Comparison of ENCODE assay signal across 7 mouse cellular contexts in the genomic region with DNA sequence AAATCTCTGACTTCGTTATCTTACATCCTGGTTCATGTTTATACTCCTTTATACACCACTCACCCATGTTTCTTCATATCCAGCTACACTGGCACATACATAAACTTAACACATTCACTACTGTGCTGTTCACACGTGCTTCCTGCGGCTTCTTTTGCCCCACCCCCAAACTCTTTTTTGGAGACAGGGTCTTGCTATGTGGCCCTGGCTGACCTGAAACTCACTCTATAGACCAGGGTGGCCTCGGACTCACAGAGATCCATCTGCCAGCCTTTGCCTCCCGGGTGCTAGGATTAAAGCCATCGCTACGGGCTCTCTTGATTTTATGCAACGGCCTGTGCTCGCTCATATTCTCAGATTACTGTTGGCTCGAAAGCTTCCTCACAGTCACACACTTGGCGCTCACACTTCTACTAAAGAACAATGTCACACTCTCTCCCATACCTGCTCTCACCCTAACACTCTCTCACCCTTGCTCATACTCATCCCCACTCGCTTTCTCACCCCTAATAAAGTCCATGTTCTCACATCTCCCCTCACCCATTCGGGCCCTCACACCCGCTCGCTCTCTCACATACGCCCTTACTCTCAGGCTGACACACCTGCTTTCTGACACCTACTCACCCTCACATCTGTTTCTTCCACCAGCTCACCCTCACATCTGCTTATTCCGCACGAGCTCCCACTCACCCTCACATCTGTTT. TPM values are rescaled to one million over a fixed set of nuclear protein-coding genes. Genes with fewer than 3 reads are reported as not detected.
A peak's percentile ranks its signal among the peaks of the same experiment; 100 is the strongest.
DNase-seq lines count a peak whose midpoint lies in the region; ATAC-seq and TF ChIP-seq lines count a peak whose summit lies in the region.

No protein-coding gene starts in this region.

- H3K9me3 ChIP-seq in MEL (replicated peaks; ENCODE audit: insufficient read depth, low read length): no peaks in the 10 kb centered on the region
- H3K9me3 ChIP-seq in embryonic facial prominence, embryonic 14.5 days (ENCODE audit: control insufficient read depth, low read length): no peaks in the 10 kb centered on the region
- H3K9me3 ChIP-seq in kidney, embryonic 16.5 days (ENCODE audit: low read length): no peaks in the 10 kb centered on the region

- TF ChIP-seq RAD21 in MEL (IDR thresholded peaks at IDR 0.05; ENCODE audit: low read depth, low read length): no peak

- peak overlapping the region; percentile 82 for H3K4me2 ChIP-seq in embryonic facial prominence, embryonic 14.5 days (ENCODE audit: low read depth, low read length)
- H3K4me2 ChIP-seq in kidney, embryonic 16.5 days (replicated peaks; ENCODE audit: low read depth, low read length): peak overlapping the region; percentile 81
- peak overlapping the region; percentile 77 for H3K4me2 ChIP-seq in myocyte (ENCODE audit: low read depth)

- intact Hi-C loops in gastrocnemius, postnatal 36 days (cut with DNase I): no loop called here

- H3K9ac ChIP-seq in MEL (ENCODE audit: control insufficient read depth, low read depth, low read length, poor library complexity, severe bottlenecking): peak overlapping the region; percentile 83
- H3K9ac ChIP-seq in embryonic facial prominence, embryonic 14.5 days (ENCODE audit: low read depth, low read length): peak overlapping the region; percentile 78
- peak overlapping the region; percentile 79 for H3K9ac ChIP-seq in kidney, embryonic 16.5 days (replicated peaks; ENCODE audit: low read length)

- peak overlapping the region; percentile 85 for H3K4me3 ChIP-seq in layer of hippocampus, adult 2 months
- peak overlapping the region; percentile 86 to 87 for H3K4me3 ChIP-seq in MEL (ENCODE audit: control insufficient read depth in 1 of 2, insufficient read depth in 1 of 2, low read depth in 2 of 2, low read length in 2 of 2)
- peak overlapping the region; percentile 60 for H3K4me3 ChIP-seq in embryonic facial prominence, embryonic 14.5 days (ENCODE audit: low read depth, low read length)
- peak overlapping the region; percentile 83 for H3K4me3 ChIP-seq in kidney, embryonic 16.5 days (ENCODE audit: low read length)
- peak overlapping the region; percentile 89 for H3K4me3 ChIP-seq in myocyte

- H3K27ac ChIP-seq in layer of hippocampus, adult 2 months: peak overlapping the region; percentile 95
- H3K27ac ChIP-seq in MEL (ENCODE audit: control insufficient read depth, low read depth, low read length): peak overlapping the region; percentile 56
- peak overlapping the region; percentile 52 for H3K27ac ChIP-seq in embryonic facial prominence, embryonic 14.5 days (replicated peaks; ENCODE audit: low read depth, low read length)
- peak overlapping the region; percentile 73 for H3K27ac ChIP-seq in kidney, embryonic 16.5 days (ENCODE audit: low read length)

- no peak for DNase-seq in layer of hippocampus, adult 2 months (ENCODE audit: low spot score in 2 of 2)
- DNase-seq in layer of hippocampus, adult 11-12 months (ENCODE audit: low spot score): no peak
- DNase-seq in MEL (ENCODE audit: low read depth, low spot score): peak; percentile 49
- no peak for DNase-seq in embryonic facial prominence, embryonic 14.5 days (ENCODE audit: low spot score)
- no peak for DNase-seq in gastrocnemius, postnatal 36 days

- H3K36me3 ChIP-seq in MEL (ENCODE audit: control insufficient read depth in 1 of 2, insufficient read depth in 2 of 2, low read length in 2 of 2): peaks cover 0 to 13% of the 10 kb centered on the region in 2 experiments; a peak in 2 of 4 replicates
- no peaks in the 10 kb centered on the region for H3K36me3 ChIP-seq in embryonic facial prominence, embryonic 14.5 days (ENCODE audit: control insufficient read depth, insufficient read depth, low read length)
- no peaks in the 10 kb centered on the region for H3K36me3 ChIP-seq in kidney, embryonic 16.5 days (ENCODE audit: insufficient read depth, low read length)
- no peaks in the 10 kb centered on the region for H3K36me3 ChIP-seq in myocyte (ENCODE audit: control insufficient read depth, insufficient read depth)

- H3ac ChIP-seq in myocyte (ENCODE audit: control insufficient read depth, insufficient read length): peak overlapping the region; percentile 70

- H3K79me2 ChIP-seq in MEL (ENCODE audit: control insufficient read depth, insufficient read depth, low read length, poor library complexity): peaks cover 15% of the 10 kb centered on the region
- H3K79me2 ChIP-seq in myocyte (ENCODE audit: control insufficient read depth, insufficient read depth): peaks cover 13% of the 10 kb centered on the region

- TF ChIP-seq POLR2A in MEL (IDR thresholded peaks at IDR 0.05; ENCODE audit: control insufficient read depth in 1 of 2, insufficient read depth in 1 of 2, low read depth in 1 of 2, low read length in 2 of 2, poor library complexity in 1 of 2) (no peak), myocyte (IDR thresholded peaks at IDR 0.05; ENCODE audit: insufficient read length, low read depth) (no peak)

- peaks cover 5 to 18% of the 10 kb centered on the region in 2 experiments; a peak in 3 of 4 replicates for H3K4me1 ChIP-seq in MEL (ENCODE audit: control insufficient read depth in 1 of 2, insufficient read depth in 2 of 2, low read length in 2 of 2)
- H3K4me1 ChIP-seq in embryonic facial prominence, embryonic 14.5 days (ENCODE audit: control insufficient read depth, insufficient read depth, low read length): peaks cover 20% of the 10 kb centered on the region
- peaks cover 15% of the 10 kb centered on the region for H3K4me1 ChIP-seq in kidney, embryonic 16.5 days (ENCODE audit: insufficient read depth, low read length)

- H3K27me3 ChIP-seq in MEL (ENCODE audit: control insufficient read depth in 1 of 2, insufficient read depth in 2 of 2, low read length in 2 of 2): no peaks in the 10 kb centered on the region
- H3K27me3 ChIP-seq in embryonic facial prominence, embryonic 14.5 days (replicated peaks; ENCODE audit: control insufficient read depth, insufficient read depth, low read length): no peaks in the 10 kb centered on the region
- H3K27me3 ChIP-seq in kidney, embryonic 16.5 days (ENCODE audit: insufficient read depth, low read length): no peaks in the 10 kb centered on the region
- no peaks in the 10 kb centered on the region for H3K27me3 ChIP-seq in myocyte (ENCODE audit: control insufficient read depth, insufficient read depth, insufficient read length)

- TF ChIP-seq EP300 in MEL (IDR thresholded peaks at IDR 0.05; ENCODE audit: low read depth in 1 of 2, low read length in 2 of 2): no peak

- ATAC-seq in embryonic facial prominence, embryonic 14.5 days (ENCODE audit: low read depth): no peak; the same call in 1 of the 2 replicates
- ATAC-seq in kidney, embryonic 16.5 days (ENCODE audit: low FRiP score, low TSS enrichment): peak; percentile 21

- TF ChIP-seq CTCF in layer of hippocampus, adult 2 months (conservative IDR thresholded peaks at IDR 0.05): no peak
- TF ChIP-seq CTCF in MEL (IDR thresholded peaks at IDR 0.05 in 2 of 3, conservative IDR thresholded peaks at IDR 0.05 in 1 of 3; ENCODE audit: control insufficient read depth in 1 of 3, insufficient read depth in 1 of 3, low read depth in 2 of 3, low read length in 3 of 3, poor library complexity in 1 of 3, severe bottlenecking in 1 of 3): no peak

- 10% methylated on average over 18 of the region's 18 CpGs for WGBS in embryonic facial prominence, embryonic 14.5 days
- WGBS in kidney, embryonic 16.5 days: 10% methylated on average over 18 of the region's 18 CpGs

TF ChIP-seq in MEL, 35 proteins besides CTCF, POLR2A, EP300 and RAD21 (continues in another document):
- TF ChIP-seq MYC (IDR thresholded peaks at IDR 0.05; ENCODE audit: low read depth, low read length) (peak; percentile 73), ZNF384 (IDR thresholded peaks at IDR 0.05; ENCODE audit: low read depth, low read length) (no peak), MAX (IDR thresholded peaks at IDR 0.05; ENCODE audit: low read length) (peak; percentile 77), MAZ (IDR thresholded peaks at IDR 0.05; ENCODE audit: low read depth, low read length) (no peak), ZC3H11A (IDR thresholded peaks at IDR 0.05; ENCODE audit: low read depth, low read length) (no peak), JUND (IDR thresholded peaks at IDR 0.05; ENCODE audit: low read depth, low read length) (no peak), POLR2AphosphoS2 (IDR thresholded peaks at IDR 0.05; ENCODE audit: low read length) (no peak), MXI1 (IDR thresholded peaks at IDR 0.05; ENCODE audit: low read depth, low read length) (peak; percentile 80; the same call in 1 of the 2 replicates)

TF ChIP-seq in myocyte, 11 proteins besides CTCF, POLR2A, EP300 and RAD21:
- TF ChIP-seq MYOD1 (IDR thresholded peaks at IDR 0.05; ENCODE audit: control insufficient read depth in 1 of 3, insufficient read length in 2 of 3, low read depth in 2 of 3) (peak in 1 of 3 experiments; percentile 14), MYOG (IDR thresholded peaks at IDR 0.05; ENCODE audit: control insufficient read depth in 1 of 3, insufficient read depth in 1 of 3, insufficient read length in 2 of 3, low read depth in 2 of 3) (no peak), USF1 (IDR thresholded peaks at IDR 0.05; ENCODE audit: low read depth) (no peak), SRF (IDR thresholded peaks at IDR 0.05; ENCODE audit: control insufficient read depth, insufficient read length, low read depth) (no peak)

RNA-seq across cellular contexts. Expression of a gene that starts 0.7 kb away (rescaled TPM):
- total RNA-seq in layer of hippocampus, adult 2 months (2021): 10 to 100 TPM; 83.1 to 85.1 TPM
- 36.1 and 36.3 TPM in 2 replicates for total RNA-seq in MEL (2012; rRNA removed)
- 10 to 100 TPM in 1 of 2 experiments, not detected in 1; 46.7 TPM for polyA plus RNA-seq in MEL (2012; ENCODE audit: insufficient read depth in 1 of 2, insufficient read length in 2 of 2, low read depth in 1 of 2, low replicate concordance in 2 of 2, missing spikeins in 1 of 2)
- 47.4 and 47.9 TPM in 2 replicates for polyA plus RNA-seq in embryonic facial prominence, embryonic 14.5 days (2014; fragmentation: Nextera tagmentation; extraction: Ambion mirVana)
- polyA plus RNA-seq in kidney, embryonic 16.5 days (2015; fragmentation: Nextera tagmentation; extraction: Ambion mirVana): 47.7 and 50.5 TPM in 2 replicates
- 51.3 TPM for polyA plus RNA-seq in myocyte (2012; fragmentation: generic; extraction: Trizol)
- 10 to 100 TPM; 13.9 to 14.5 TPM for total RNA-seq in gastrocnemius, postnatal 36 days (2021)

RNA-seq across cellular contexts. Expression of a gene that starts 23.0 kb away (rescaled TPM):
- 100 to 1,000 TPM; 226 to 243 TPM for total RNA-seq in layer of hippocampus, adult 2 months (2021)
- total RNA-seq in MEL (2012; rRNA removed): 59.5 and 60.6 TPM in 2 replicates
- polyA plus RNA-seq in MEL (2012; ENCODE audit: insufficient read depth in 1 of 2, insufficient read length in 2 of 2, low read depth in 1 of 2, low replicate concordance in 2 of 2, missing spikeins in 1 of 2) (10 to 100 TPM; 34.7 to 67.9 TPM), myocyte (2012; fragmentation: generic; extraction: Trizol) (89.2 TPM)
- 68.0 and 73.8 TPM in 2 replicates for polyA plus RNA-seq in embryonic facial prominence, embryonic 14.5 days (2014; fragmentation: Nextera tagmentation; extraction: Ambion mirVana)
- polyA plus RNA-seq in kidney, embryonic 16.5 days (2015; fragmentation: Nextera tagmentation; extraction: Ambion mirVana): 99.4 and 100 TPM in 2 replicates
- 10 to 100 TPM; 45.3 to 46.6 TPM for total RNA-seq in gastrocnemius, postnatal 36 days (2021)
